Mouse (Mus musculus): Measurements from ENCODE around the gene Gm5901.
"Not testable (repeated sequence)": the region's sequence is repeated elsewhere in the genome, so short reads cannot be mapped to it uniquely, and the experiment has no call there.

The Gm5901 gene

GRCm38 (mm10) chr7:105399935-105400624 is 25.2 kb downstream of the Gm5901 start, which contains the start of gene Fam160a2:
Fam160a2 (minus strand) TSS chr7:105400054.
- in situ Hi-C loops (cut with MboI; ENCODE audit: low sequenced_read_pairs) = no loop called here

GRCm38 (mm10) chr7:105404268-105404667 is 29.4 kb downstream of the Gm5901 start, which contains the start of gene Cnga4:
Cnga4 (plus strand) TSS chr7:105404568.
- in situ Hi-C loops (cut with MboI; ENCODE audit: low sequenced_read_pairs) = no loop called here

DNA sequence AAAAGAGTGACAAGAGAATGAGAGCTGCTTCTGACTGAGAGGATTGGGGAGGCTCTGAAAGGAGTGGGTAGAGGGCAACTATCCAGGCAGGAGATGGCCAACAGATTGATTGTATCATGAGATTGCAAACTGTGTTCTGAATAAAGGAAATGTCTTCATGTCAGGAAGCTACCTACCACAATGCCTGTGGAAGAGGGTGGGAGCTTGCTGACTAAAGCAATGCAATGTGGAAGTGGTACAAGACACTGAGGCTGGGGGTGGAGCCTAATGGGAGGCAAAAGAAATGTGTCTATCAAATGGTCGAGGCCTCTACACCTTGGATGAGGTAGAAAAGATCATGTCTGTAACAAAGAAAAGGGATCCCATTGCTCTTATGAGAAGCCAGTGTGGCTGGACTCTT is 31.5 kb downstream of the Gm5901 start:
- in situ Hi-C loops (cut with MboI; ENCODE audit: low sequenced_read_pairs) = no loop called here

DNA sequence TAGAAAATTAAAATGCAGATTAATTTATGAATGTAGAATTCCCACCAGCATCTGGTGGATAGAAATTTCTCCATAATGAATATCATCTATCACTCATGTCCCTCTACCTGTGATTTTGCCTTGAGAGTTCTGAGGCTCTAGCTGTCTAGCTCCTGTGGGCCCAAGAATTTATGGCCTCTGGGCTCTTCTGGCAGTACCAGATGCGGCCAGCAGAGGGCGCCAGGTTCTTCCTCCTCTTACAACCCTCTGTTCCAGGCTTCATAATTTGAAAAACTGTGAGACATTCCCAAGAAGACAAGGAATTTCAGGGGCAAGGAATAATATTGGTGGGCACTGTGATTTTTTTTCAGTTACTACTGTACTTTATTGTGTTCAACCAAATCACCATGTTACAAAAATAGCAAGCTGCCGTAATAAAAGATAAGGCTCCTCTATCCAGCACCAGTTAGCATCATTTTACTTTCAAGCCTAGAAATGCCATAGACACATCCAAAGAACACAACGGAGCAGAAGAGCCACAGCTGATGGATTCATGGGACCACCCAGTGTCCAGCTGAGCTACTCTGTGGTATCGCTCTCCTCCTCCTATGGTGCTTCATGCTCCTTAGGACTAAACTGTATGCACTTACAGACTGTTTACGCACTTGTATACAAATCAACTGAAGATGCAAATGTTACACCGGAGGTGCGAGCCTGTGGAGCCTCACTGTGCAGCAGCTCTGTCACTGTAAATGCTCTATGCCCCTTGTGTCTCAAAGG is 37.2 kb downstream of the Gm5901 start:
- in situ Hi-C loops (cut with MboI; ENCODE audit: low sequenced_read_pairs) = not testable (repeated sequence)

DNA sequence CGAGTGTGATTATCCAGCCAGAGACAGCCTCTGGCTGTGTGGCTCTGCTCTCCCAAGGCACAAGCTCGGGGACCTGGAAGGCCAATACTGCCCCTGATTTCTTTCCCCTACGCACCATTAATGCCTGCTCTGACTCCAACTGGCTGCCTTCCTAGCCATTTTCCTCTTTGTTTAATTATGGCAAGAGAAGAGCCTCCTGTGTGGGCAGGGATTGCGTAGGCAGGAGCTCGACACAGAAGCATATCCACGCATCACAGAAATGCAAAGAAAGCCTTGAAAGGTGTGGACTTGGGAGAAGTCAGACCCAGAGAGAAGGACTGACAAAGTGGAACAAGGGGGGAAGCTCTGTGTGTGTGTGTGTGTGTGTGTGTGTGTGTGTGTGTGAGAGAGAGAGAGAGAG is 39.5 kb downstream of the Gm5901 start:
- in situ Hi-C loops (cut with MboI; ENCODE audit: low sequenced_read_pairs) = no loop called here

- in situ Hi-C loops (cut with MboI; ENCODE audit: low sequenced_read_pairs) = no loop called here
These were observed 41.7 kb downstream of the Gm5901 start for GRCm38 (mm10) chr7:105416529-105416928.

- in situ Hi-C loops (cut with MboI; ENCODE audit: low sequenced_read_pairs) = no loop called here
These were observed 43.3 kb downstream of the Gm5901 start for GRCm38 (mm10) chr7:105418106-105418505.

DNA sequence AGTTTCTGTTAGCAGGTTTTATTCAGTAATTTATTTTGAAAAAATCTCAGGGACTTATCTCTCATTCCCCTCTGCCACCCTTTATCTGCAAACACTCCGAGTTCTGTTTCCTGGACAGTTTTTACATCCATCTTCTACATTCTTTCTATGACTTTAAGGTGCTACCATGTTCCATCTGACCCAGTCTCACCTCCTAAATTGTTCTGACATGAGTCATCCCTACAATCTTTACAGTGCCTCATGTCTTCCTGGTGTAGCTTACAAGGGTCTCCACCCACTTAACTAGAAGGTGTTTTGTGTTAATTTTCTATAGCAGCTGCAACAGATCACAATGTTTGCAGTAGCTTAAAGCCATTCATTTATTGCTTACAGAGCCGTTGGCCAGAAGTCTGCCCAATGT is 46.1 kb downstream of the Gm5901 start:
- in situ Hi-C loops (cut with MboI; ENCODE audit: low sequenced_read_pairs) = no loop called here

- in situ Hi-C loops (cut with MboI; ENCODE audit: low sequenced_read_pairs) = no loop called here
These were observed 49.5 kb downstream of the Gm5901 start for GRCm38 (mm10) chr7:105424368-105424767.

DNA sequence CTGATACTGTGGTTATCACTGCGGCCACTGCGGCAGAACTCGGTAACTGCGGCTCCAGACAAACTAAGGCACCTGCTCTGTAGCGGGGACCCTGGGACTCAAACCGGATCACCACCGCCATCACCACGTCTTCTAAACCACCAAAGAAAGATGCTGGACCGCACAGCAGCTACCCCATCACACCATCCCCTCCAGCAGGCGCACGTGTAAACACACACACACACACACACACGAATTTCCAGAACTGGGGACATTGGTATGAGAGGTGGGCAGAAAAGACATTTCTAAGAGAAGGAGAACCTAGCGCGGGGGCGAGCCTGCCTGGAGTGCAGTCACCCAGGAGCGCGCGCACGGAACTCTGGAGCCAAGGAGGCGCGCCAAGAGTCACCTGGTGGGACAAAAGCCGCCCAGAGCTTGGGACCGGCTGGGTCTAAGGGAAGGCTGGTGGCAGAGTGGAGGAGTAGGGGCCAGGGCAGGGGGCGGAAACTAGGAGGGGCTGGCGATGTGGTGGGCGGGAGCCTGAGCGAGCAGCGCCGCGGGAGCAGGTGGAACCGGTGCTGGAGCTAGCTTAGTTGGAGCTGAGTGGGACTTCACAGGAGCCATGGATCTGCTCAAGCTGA is 50.7 kb downstream of the Gm5901 start, which contains the start of gene Cckbr:
Gene Cckbr, plus strand, starts transcription at position 308 of the 620 bp plus-strand sequence.
- in situ Hi-C loops (cut with MboI; ENCODE audit: low sequenced_read_pairs) = no loop called here

GRCm38 (mm10) chr7:105426051-105426450 is 51.2 kb downstream of the Gm5901 start:
- in situ Hi-C loops (cut with MboI; ENCODE audit: low sequenced_read_pairs) = no loop called here

Measured in CH12F3 (cell line).